Comparison of ENCODE assay signal across 9 mouse cellular contexts in genomic region chr16:32176896-32177686, GRCm38 (mm10). TPM values are rescaled to one million over a fixed set of nuclear protein-coding genes. Genes with fewer than 3 reads are reported as not detected.
DNase-seq lines count a peak whose midpoint lies in the region; ATAC-seq and TF ChIP-seq lines count a peak whose summit lies in the region.
"Had no signal": no experiment of that assay in that cellular context is flagged by ENCODE, and none has a peak within 500 bp of the region (broad histone marks: within the 10 kb centered on the region; RNA-seq: fewer than 3 reads in every experiment).

No protein-coding gene starts in this region.

- TF ChIP-seq CTCF in kidney, adult 2 months (conservative IDR thresholded peaks at IDR 0.05; ENCODE audit: insufficient read depth, insufficient read length, low read depth, low read length), result no peak

- H3K36me3 ChIP-seq in kidney, adult 2 months (ENCODE audit: control insufficient read depth, insufficient read depth, low read length), result no peaks in the 10 kb centered on the region
- H3K36me3 ChIP-seq in intestine, embryonic 14.5 days (ENCODE audit: control insufficient read depth, insufficient read depth, low read length), result no peaks in the 10 kb centered on the region
- H3K36me3 ChIP-seq in stomach, embryonic 15.5 days, result no peaks in the 10 kb centered on the region

- no peaks in the 10 kb centered on the region for H3K9me3 ChIP-seq in intestine, embryonic 14.5 days (ENCODE audit: control insufficient read depth, low read length)
- H3K9me3 ChIP-seq in stomach, embryonic 15.5 days, result no peaks in the 10 kb centered on the region

- no peak overlapping the region; the same call in 1 of the 2 replicates for H3K4me3 ChIP-seq in kidney, adult 2 months (ENCODE audit: insufficient read depth, low read depth, low read length)
- peak overlapping the region; percentile 43 for H3K4me3 ChIP-seq in brown adipose tissue, adult 24 weeks (ENCODE audit: insufficient read depth, low read depth, low read length)
- no peak overlapping the region for H3K4me3 ChIP-seq in intestine, embryonic 14.5 days (ENCODE audit: low read depth, low read length)
- no peak overlapping the region for H3K4me3 ChIP-seq in stomach, embryonic 15.5 days (replicated peaks)

- peak overlapping the region; percentile 66 for H3K27ac ChIP-seq in kidney, adult 2 months (ENCODE audit: insufficient read depth, low read depth, low read length)
- peak overlapping the region; percentile 90 for H3K27ac ChIP-seq in brown adipose tissue, adult 24 weeks (replicated peaks; ENCODE audit: low read depth, low read length)
- peak overlapping the region; percentile 33; the same call in 1 of the 2 replicates for H3K27ac ChIP-seq in intestine, embryonic 14.5 days (ENCODE audit: low read depth)
- H3K27ac ChIP-seq in stomach, embryonic 15.5 days, result peak overlapping the region; percentile 63

- no peak overlapping the region for H3K9ac ChIP-seq in intestine, embryonic 14.5 days (ENCODE audit: low read length)
- no peak overlapping the region for H3K9ac ChIP-seq in stomach, embryonic 15.5 days

- H3K27me3 ChIP-seq in kidney, adult 2 months (replicated peaks; ENCODE audit: control insufficient read depth, insufficient read depth, low read length), result no peaks in the 10 kb centered on the region
- H3K27me3 ChIP-seq in intestine, embryonic 14.5 days (replicated peaks; ENCODE audit: control insufficient read depth, insufficient read depth, low read length), result no peaks in the 10 kb centered on the region
- H3K27me3 ChIP-seq in stomach, embryonic 15.5 days (replicated peaks), result no peaks in the 10 kb centered on the region

- H3K4me2 ChIP-seq in intestine, embryonic 14.5 days (ENCODE audit: low read length), result no peak overlapping the region; the same call in 1 of the 2 replicates
- peak overlapping the region; percentile 19 for H3K4me2 ChIP-seq in stomach, embryonic 15.5 days

- 42% methylated on average over 18 of the region's 18 CpGs for WGBS in kidney, adult 2 months
- 55% methylated on average over 18 of the region's 18 CpGs for WGBS in intestine, embryonic 14.5 days
- WGBS in stomach, embryonic 15.5 days, result 56% methylated on average over 18 of the region's 18 CpGs

- no peak for ATAC-seq in intestine, embryonic 14.5 days (replicated peaks; ENCODE audit: low FRiP score, low TSS enrichment, low read depth)
- no peak for ATAC-seq in stomach, embryonic 15.5 days (ENCODE audit: insufficient read depth, low FRiP score, low read depth)

- TF ChIP-seq POLR2A in kidney, adult 2 months (IDR thresholded peaks at IDR 0.05; ENCODE audit: low read depth, low read length), result no peak

- DNase-seq in kidney, adult 2 months, result peak; percentile 33
- no peak for DNase-seq in kidney, adult 9 months
- no peak for DNase-seq in intestine, embryonic 14.5 days (ENCODE audit: low spot score)
- DNase-seq in lung, postnatal 14 days, result peak; percentile 28
- DNase-seq in frontal cortex, postnatal 10 days (ENCODE audit: low spot score in 2 of 2), result no peak
- no peak for DNase-seq in layer of hippocampus, postnatal 25 days (ENCODE audit: extremely low spot score in 1 of 2, low spot score in 1 of 2)

- H3K4me1 ChIP-seq in kidney, adult 2 months (ENCODE audit: control insufficient read depth, insufficient read depth, low read length), result no peaks in the 10 kb centered on the region
- peaks cover 3% of the 10 kb centered on the region; the same call in 1 of the 2 replicates for H3K4me1 ChIP-seq in brown adipose tissue, adult 24 weeks (ENCODE audit: control insufficient read depth, insufficient read depth, insufficient read length, low read length)
- no peaks in the 10 kb centered on the region for H3K4me1 ChIP-seq in intestine, embryonic 14.5 days (replicated peaks; ENCODE audit: control insufficient read depth, insufficient read depth, low read length)
- no peaks in the 10 kb centered on the region for H3K4me1 ChIP-seq in stomach, embryonic 15.5 days

RNA-seq across cellular contexts. Expression of gene Bex6, which starts 2.5 kb away (rescaled TPM):
- not detected in 2 replicates for polyA plus RNA-seq in kidney, adult 2 months (2012; rRNA removed)
- not detected in 2 replicates for polyA plus RNA-seq in brown adipose tissue, adult 24 weeks (2012; ENCODE audit: insufficient read depth, insufficient read length, missing spikeins)
- not detected in 2 replicates for polyA plus RNA-seq in intestine, embryonic 14.5 days (2014; fragmentation: Nextera tagmentation; extraction: Ambion mirVana)
- 0.30 and 0.33 TPM in 2 replicates for polyA plus RNA-seq in stomach, embryonic 15.5 days (2015; fragmentation: Nextera tagmentation; extraction: Ambion mirVana)
- total RNA-seq in layer of hippocampus, postnatal 25 days (2021), result not detected
- polyA plus RNA-seq: cortical plate, adult 2 months had no signal

RNA-seq across cellular contexts. Expression of gene Nrros, which starts 11.7 kb away (rescaled TPM):
- 7.9 and 11.6 TPM in 2 replicates for polyA plus RNA-seq in kidney, adult 2 months (2012; rRNA removed)
- polyA plus RNA-seq in brown adipose tissue, adult 24 weeks (2012; ENCODE audit: insufficient read depth, insufficient read length, missing spikeins), result 3.3 and 6.0 TPM in 2 replicates
- 15.7 and 17.3 TPM in 2 replicates for polyA plus RNA-seq in intestine, embryonic 14.5 days (2014; fragmentation: Nextera tagmentation; extraction: Ambion mirVana)
- polyA plus RNA-seq in stomach, embryonic 15.5 days (2015; fragmentation: Nextera tagmentation; extraction: Ambion mirVana), result 16.3 and 19.5 TPM in 2 replicates
- total RNA-seq in layer of hippocampus, postnatal 25 days (2021), result 10 to 100 TPM in 1 of 2 experiments, 1 to 10 TPM in 1; 8.9 to 10.6 TPM

Comparison
In these comparisons a context has a peak if more than half of its experiments do, and no peak if none do; other contexts are left out.
1. DNase-seq: peak in kidney, adult 2 months (single experiment) and lung, postnatal 14 days (single experiment); none in kidney, adult 9 months (single experiment), intestine, embryonic 14.5 days (single experiment), frontal cortex, postnatal 10 days (0 of 2) and layer of hippocampus, postnatal 25 days (0 of 2).
2. H3K27ac ChIP-seq: peak in every context shown above with its lines; median percentile 90 in brown adipose tissue, adult 24 weeks; 66 in kidney, adult 2 months; 63 in stomach, embryonic 15.5 days; 33 in intestine, embryonic 14.5 days.